Mouse (Mus musculus) left cerebral cortex, postnatal 10 days (tissue): ENCODE results near the gene Ifnab. TPM values are rescaled to one million over a fixed set of nuclear protein-coding genes. Genes with fewer than 3 reads are reported as not detected.

Experiments used
- DNase-seq, 2 experiments: peaks; one replicate each; pipeline ENCODE4 v3.0.0; 2021 to 2022; ENCODE audit warnings: low spot score in 2 of 2, mixed read lengths in 1 of 2; ENCODE audit errors: extremely low spot score in 1 of 2
- intact Hi-C: fragments of 180-260 bp; cut with DNase I; formaldehyde crosslinking; loops from one replicate; pipeline ENCODE4 v1.15.1; 2025
- total RNA-seq, 2 experiments: library from RNA; stranded (reverse); gene quantifications; 2 replicates each; pipeline ENCODE4 v1.2.3; 2021

The Ifnab gene
- not detected for total RNA-seq

DNA sequence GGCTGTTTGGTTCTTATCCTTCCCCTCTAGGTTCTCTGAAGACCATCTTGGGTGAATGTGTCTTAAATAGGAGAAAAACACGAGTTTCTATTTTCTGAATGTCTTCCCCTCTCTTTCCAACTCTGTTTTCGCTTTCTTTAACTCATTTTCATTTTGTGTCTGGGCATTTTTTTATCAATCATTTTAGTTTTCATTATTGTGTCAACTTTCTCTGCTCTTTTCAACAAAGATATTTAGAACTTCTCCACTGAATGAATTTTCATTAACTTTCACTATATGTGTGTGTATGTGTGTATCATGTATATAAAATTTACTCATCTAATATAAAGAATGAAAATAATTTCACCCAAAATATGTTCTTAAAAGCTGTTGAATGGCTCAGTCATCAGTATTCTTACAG lies at the start of gene Ifnab:
TSS of gene Ifnab (minus strand) at position 101 of the 400 bp plus-strand sequence.
- no peak for DNase-seq
- intact Hi-C loops: no loop called here

DNA sequence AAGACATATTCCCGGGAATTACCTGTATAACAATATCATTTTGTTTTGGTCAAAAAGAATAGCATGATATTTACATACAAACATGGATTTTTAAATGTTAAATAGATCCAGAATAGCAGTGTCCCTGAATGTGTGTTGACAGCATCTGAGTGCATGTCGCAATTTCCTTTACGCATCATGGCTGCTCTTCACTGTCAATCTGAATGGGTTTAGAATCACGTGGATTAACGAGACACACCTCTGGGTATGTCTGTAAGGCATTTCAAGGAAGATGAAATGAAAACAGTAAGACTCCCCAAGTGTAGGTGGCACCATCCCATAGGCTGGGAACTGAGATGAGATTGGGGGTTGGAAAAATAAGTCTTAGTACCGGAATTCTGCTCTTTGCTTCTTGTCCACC lies 47.9 kb upstream of the Ifnab start:
- intact Hi-C loops: loop anchor here (5.0 kb wide), 1 partner anchor 42 kb away; no protein-coding TSS in a partner anchor
- DNase-seq: no peak

DNA sequence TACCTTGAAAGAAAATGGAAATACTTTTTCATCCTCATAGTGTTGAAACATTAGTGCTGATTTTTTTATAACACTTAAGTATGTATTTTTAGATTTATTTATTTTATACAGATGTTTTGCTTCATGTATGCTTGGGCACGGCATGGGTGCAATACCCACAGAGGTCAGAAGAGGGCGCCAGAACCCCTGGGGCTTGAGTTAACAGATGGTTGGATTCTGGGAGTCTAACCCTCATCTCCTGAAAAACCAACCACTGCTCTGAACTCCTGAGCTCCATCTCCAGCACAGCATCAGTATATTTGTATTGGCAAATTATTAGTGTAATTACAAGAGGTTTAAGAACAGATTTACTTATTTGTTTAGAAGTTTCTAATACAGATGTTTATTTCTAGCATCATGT lies 47.3 kb upstream of the Ifnab start:
- peak in 1 of 2 experiments; percentile 57 for DNase-seq
- intact Hi-C loops: loop anchor here (5.0 kb wide), 1 partner anchor 41 kb away; no protein-coding TSS in a partner anchor

DNA sequence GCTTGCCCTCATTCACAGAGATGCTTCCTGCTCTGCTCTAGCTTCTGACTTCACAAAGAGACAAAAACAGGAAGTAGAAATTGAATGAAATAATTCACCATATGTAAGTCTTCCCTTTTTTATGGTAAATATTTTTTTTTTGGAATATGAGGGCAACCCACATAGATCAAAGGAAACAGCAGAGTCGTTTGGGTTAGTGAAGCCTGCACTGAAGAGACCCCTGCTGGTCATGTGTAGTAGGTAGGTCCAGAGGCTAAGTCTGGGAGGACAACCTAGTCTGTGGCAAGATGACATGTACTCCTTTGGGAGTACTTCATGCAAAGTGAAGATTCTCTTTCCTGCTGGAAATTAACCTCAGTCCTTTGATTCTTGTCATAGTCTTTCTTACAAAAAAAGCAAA lies 36.2 kb upstream of the Ifnab start:
- intact Hi-C loops: no loop called here
- peak in 1 of 2 experiments; percentile 32 for DNase-seq

DNA sequence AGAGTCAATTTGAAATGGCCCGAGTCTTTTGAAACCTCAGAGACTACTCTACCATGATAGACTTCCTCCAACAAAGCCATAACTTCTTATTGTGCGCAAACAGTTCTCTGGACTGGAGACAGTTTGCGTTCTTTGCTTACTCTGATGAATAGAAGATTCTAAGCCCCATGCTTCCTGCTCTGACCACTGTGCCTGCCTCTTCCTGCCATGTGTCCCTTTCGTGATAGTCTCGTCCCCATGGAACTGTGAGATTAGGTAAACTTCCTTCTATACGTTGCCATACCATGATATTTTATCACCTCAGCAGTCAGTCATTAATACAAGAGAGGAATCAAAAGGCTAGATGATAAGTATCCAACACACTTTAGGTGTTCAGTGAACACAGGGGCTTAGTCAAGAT lies 35.6 kb upstream of the Ifnab start:
- intact Hi-C loops: no loop called here
- no peak for DNase-seq

DNA sequence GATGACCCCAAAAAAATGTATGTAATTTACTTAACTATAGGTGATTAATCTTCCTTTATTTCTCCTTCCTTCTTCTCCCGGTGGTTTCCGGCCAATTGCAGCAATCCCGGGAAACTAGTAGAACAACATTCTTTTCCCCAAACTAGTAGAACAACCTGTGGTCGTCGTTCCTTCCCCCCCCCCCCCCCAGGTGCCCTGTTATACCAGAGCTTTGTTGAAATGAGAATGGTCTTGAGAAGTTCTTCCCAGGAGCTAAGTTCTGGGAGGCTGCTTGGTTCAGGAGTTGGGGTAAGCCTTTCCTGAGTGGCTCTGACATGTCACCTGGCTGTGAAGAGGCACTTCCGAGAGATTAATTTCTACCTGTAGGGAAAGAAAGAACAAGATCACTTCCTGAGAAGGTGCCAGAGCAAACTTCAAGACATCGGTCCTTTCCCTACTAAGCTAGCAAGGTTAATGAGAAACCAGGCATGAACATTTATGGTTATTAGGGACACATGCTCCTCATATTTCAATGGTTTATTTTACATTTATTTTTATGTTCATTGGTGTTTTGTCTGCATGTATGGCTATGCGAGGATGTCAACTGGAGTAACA lies 32.4 kb upstream of the Ifnab start:
- intact Hi-C loops: no loop called here
- no peak for DNase-seq

DNA sequence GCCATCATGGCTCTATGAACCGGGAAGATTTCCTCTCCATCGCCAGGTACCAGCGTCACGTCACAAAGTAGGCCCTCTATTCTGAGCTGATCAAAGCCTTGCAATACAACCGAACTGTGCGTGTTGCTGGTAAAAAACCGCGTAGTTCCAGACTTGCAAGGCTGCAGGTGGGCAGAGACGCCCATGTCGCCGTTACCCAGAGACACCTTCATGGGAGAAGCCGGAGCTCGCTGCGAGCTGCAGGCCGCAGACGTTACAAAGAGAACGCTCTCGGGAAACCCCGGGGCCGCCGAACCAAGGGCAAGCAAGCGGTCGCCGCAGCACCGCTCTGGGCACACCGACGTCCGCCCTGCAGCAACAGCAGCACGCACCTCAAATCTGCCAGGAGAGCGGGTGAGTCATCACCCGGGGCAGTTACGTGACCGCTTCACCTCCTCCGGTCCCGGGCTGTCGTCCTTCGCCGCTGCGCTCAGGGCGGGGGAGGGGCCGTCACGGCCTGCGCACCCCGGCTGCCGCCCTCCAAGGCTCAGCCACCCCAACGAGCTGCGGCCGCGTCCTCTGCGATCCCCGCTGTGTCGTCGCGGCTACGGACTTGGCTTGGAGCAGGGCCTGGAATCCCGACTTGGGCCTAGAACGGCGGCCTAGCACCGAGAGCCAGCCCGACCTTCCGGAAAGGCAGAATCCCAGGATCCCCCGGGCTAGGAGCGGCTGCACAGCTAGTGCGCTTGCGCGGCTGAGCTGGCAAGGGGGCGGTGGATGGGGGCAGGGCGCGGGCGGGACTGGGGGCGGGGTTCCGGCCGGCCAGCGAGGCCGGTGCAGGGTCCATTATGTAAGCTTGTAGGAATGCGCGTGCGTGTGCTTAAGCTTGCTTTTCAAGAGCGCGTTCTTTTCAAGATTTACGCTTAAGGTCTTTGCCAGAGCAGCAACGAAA lies 30.9 kb upstream of the Ifnab start, which contains the start of the genes Gm26566 and Klhl9:
TSS of gene Gm26566 (plus strand) at position 15 of the 931 bp plus-strand sequence.
TSS of gene Klhl9 (minus strand) at position 675 of the 931 bp plus-strand sequence.
- intact Hi-C loops: no loop called here
- DNase-seq: peak; percentile 88 to 95

DNA sequence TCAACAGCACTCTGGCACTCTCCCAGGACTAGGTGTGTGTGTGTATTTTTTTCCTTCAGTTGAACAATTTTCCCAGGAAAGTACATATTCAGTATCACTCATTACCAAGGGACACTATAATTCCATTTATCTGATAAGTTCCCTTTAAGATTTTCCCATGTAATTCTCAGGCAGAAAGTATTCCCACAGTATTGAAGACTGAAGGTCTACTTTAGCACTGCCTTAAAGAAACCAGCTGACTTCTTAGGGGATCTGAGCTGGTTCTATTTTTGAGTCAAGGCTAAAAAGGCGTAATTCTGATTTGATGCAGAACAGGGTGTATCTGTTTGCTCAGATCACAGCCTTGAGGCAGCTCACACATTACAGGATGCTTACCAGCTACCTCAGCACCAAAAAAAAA lies 27.6 kb upstream of the Ifnab start:
- no peak for DNase-seq

DNA sequence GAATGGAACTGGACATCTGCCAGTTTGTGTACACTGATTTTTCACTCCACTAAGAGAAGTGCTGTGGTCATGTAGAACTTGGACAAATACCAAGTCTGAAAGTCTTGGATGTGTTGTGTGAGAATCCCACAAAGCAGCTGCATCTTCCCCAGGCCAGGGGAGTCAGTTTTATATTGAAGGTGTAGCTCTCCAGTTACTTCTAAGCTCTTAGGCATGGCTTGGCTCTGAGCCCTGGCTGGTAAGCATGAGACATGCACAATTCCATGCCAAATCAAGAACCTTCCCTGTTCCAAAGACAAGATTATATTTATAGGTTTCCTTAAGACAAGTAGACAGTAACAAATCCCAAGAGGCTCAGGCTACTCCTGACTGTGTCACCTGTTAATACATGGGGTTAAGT lies 23.9 kb upstream of the Ifnab start:
- intact Hi-C loops: no loop called here
- DNase-seq: no peak

More for the DNA sequence above, 27.6 kb upstream of the Ifnab start:
- intact Hi-C loops: no loop called here

DNA sequence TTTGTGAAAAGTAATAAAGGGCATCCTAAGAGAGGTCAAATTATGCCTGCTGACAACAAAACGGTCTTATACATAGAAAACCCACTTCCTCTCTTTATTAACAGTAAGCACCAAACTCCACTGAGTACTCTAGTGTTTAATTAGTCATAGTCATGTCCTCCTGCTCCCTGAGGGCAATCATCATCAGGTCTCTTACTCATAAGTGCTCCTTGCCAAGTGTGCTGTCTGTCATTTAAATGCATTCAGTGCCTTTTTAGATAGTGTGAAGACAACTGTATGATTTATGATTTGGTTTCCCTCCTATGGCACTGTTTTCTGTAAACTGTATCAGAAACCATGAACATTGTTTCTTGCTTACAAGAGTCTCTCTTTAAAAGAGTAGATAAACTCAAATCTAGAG lies 23.1 kb upstream of the Ifnab start:
- intact Hi-C loops: no loop called here
- DNase-seq: no peak

DNA sequence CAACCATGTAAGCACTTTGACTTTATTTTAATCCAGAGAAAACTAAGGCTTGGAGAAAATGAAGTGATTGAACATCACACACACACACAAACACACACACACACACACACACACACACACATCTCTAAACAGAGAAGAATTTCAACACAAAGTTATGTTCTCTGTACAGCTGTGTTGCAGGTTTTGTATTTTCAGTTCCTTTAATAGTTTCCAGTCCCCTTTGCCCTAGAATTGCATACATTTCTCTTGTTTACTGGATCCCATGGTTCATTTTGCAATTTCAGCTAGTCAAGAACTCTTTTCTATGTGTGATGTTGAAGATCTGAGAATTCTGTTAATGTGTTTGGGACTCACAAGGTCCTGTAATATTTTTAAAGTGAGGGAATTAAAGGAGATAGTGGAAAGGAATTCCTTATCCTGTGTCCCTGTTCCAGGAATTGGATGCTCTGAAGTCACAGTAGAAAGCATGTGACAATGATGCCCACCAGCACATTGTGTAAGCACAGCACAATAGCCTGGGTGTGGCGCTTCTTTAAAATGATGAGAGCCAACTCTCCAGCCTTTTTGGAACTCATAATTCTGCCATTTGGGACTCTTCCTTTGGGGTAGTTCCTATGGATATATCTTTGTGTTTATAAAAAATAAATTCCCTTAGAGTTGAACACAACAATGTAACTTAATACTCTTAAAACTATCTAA lies 16.1 kb upstream of the Ifnab start:
- intact Hi-C loops: no loop called here

DNA sequence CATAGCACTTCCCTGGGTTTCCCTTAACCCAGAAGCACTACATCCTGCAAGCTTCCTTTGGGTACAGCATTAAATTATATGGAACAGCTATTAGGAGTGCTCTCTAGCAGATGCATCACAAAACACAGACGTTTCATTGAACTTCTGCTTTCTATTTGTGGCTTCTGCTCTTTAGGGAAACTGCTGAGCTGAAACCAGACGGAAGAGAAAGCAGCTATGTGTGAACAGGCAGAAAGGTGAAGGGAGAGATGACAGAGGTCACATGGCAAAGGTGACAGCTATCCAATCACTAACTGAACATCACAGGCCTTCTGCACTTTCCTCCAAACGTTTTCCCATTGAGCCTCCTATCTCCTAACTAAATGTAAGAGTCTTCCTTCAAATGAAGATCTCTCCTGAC lies 14.8 kb upstream of the Ifnab start:
- no peak for DNase-seq
- intact Hi-C loops: no loop called here

More for the DNA sequence above, 16.1 kb upstream of the Ifnab start:
- no peak for DNase-seq

DNA sequence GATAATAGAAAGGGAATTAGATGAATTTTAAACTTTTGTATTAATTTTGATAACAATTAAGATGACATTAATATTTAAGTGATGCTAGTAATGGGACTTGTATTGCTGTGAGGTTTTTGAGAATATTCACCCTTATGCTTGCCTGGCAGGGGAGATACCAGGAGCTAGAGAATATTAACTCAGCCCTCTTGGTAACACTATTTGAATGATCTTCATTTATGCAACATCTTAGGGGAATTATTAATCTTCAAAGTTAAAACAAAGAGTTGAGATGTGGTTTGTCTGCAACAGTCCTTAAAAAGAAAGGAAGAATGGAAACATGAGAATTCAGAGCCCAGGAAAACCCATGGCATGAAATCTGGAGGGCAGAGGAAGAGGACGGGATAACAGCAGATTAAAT lies 8.1 kb upstream of the Ifnab start:
- DNase-seq: no peak
- intact Hi-C loops: loop anchor here (5.0 kb wide), 1 partner anchor 38 kb away; no protein-coding TSS in a partner anchor

DNA sequence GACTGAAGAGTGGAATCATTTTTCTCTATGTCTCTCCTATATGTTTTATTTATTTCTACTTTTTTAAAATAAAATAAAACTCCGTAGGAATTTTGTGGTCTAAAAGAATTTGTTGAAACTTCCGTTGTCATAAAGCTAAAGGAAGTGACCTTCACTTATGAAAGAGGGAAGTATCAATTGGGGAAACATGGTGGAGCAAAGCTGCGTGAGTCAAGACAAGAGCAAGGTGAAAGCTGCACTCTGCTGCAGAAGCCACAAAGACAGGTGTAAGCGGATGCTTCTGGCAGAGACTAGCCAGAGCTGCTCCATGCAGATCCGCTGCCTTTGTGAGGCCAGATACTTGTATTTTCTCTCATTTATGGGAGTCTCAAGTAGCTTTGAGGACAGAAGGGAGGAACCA lies 7.6 kb upstream of the Ifnab start:
- DNase-seq: no peak
- intact Hi-C loops: loop anchor here (5.0 kb wide), 1 partner anchor 39 kb away; no protein-coding TSS in a partner anchor

DNA sequence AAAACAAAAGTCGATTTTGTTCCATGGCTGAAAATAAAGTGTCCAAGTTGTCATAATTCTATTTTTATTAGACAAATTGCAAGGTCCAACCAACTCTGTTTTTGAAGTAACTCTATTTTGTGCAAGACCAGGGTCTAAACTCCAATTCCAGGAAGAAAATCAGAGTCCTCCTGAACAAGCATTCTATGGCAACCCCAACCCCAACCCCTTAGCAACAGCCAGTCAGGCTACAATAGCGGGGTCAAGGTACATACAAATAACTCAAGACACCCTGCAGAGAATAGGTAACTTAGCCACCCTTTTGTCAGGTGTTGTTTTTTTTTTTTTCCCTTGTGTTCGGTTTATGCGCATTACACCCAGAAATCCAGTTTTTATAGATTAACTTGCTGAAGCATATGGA lies 6.6 kb upstream of the Ifnab start:
- intact Hi-C loops: loop anchor here (5.0 kb wide), 1 partner anchor 40 kb away; no protein-coding TSS in a partner anchor
- DNase-seq: no peak

DNA sequence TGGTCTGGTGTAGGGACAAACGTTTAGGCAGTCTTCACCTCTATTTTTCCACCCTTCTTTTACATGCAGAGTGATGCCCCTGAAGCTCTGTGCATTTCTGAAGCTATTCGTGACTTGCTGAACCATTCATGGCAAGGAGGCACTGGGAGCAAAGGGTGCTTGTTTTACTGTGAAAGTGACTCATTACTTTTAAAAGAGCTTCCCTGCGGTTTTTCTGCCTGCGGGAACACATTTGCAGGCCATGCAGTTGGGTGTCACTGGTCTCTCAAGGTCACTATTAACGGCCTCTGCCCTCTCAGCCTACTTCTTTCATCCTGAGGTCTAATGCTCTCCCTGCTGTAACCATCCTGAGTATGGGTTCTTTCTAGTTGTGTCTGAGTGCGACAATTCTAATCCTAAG lies 5.9 kb upstream of the Ifnab start:
- no peak for DNase-seq
- intact Hi-C loops: loop anchor here (5.0 kb wide), 1 partner anchor 40 kb away; no protein-coding TSS in a partner anchor

DNA sequence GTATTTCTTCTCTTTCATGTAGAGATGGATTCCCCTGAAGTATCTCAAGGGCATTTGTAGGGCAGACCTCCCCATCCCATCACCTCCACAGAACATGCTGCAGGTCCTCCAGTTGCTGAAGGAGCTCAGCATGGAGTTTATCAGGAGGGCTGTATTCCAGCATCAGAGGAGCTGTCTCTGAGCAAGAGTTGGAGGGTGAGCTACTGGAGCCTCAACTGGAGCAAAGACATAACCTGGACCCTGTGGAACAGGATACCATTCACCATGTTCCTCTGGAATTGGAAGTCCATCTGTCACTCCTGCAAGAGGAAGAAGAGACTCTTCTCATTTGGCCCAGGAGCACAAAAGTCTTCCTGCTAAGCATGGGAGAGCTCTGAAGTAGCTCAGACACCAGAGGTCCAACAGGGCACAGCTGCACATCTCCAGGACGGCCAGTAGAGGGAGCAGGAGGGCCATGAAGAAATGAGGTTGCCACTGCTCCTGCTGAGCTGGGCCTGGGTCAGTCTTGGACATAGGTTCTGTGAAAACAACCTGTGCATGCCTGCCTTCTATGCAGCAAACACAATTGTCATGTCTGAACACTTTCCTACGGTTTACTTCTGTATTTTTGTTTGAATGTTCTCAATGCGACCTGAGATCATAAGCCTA lies 5.2 kb upstream of the Ifnab start:
- DNase-seq: peak; percentile 63 to 75
- intact Hi-C loops: loop anchor here (5.0 kb wide), 1 partner anchor 41 kb away; no protein-coding TSS in a partner anchor

DNA sequence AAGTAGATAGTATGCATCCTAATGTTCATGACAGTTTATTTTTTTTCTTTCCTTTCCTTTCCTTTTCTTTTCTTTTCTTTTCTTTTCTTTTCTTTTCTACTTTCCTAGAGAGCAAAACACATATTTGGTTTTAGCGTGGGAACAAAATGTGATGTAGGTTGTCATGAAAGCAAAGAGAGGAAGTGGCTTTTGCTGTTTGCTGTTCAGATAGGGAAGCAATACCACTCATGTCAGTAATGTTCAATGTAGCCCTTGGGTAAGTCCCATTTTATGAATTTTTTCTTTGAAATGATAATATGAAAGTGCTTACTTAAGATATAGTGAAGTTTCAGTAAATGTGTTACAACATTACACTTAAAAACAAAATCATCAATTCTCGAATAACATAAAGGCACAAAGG lies 2.2 kb upstream of the Ifnab start:
- no peak for DNase-seq
- intact Hi-C loops: no loop called here

DNA sequence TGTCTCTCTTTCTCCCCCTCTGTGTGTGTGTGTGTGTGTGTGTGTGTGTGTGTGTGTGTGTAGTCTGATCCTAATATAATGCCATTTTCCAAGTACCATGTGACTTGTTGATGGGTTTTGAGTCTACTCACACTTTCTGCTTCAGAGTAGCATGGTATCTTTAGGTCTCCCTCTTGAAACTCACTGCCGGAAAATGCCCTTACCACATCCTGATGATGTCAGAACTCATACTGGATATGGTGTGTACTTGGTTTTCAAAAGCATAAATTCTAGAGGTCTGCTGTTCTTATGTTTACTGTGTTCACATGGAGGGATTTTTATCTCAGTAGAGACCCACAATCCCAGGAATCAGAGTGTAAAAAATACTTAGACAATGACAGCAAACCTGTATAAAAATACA lies 1.4 kb upstream of the Ifnab start:
- no peak for DNase-seq
- intact Hi-C loops: no loop called here
